Mouse (Mus musculus) left cerebral cortex, postnatal 25 days (tissue): ENCODE data around the gene Tpk1. TPM values are rescaled to one million over a fixed set of nuclear protein-coding genes. Genes with fewer than 3 reads are reported as not detected.

Experiments used
- DNase-seq, 2 experiments: peaks; one replicate each; pipeline ENCODE4 v3.0.0; 2022; ENCODE audit warnings: low spot score in 2 of 2, mixed read lengths in 1 of 2
- intact Hi-C: fragments of 180-260 bp; cut with DNase I; formaldehyde crosslinking; loops from one replicate; pipeline ENCODE4 v1.15.1; 2025
- total RNA-seq, 2 experiments: library from RNA; stranded (reverse); gene quantifications; 2 replicates each; pipeline ENCODE4 v1.2.3; 2021

The Tpk1 gene
- total RNA-seq, 2 experiments from 2014 or later: 3.1 to 4.2 TPM

DNA sequence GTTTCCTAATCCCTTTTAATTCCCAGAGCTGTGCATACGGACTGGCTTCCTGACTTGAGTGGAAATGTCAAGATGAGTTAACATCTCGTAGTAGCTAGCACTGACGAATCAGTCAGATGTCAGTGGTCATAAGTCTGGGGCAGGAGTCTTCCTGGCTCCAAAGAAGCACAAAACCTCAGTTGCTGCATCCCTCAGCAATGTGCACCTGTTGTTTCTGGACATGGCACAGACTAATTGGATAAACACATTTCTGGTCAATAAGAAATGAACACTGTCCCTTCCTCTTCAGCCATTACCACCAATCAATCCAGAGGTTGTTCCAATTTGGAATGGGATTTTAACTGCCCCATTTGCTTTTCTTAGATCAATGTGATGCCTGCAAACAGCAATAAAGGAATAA, 281.2 kb downstream of the Tpk1 start:
- intact Hi-C loops: no loop called here
- no peak for DNase-seq

DNA sequence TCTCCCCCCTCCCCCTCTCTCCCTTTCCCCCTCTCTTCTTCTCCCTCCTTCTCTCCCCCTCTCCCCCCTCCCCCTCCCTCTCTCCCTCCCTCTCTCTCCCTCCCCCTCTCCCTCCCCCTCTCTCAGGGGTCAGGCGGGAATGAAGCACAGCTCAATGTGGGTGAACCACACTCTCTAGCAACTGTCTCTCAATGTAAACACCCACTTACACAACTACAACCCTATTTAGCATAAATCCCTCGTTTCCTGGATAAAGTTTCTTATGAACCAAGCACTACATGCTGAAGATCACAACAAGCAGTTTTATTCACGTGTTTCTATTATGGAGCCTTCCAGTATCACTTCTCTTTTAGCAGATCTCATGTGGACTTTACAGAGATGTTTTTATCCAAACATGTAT, 281.8 kb downstream of the Tpk1 start:
- DNase-seq: no peak
- intact Hi-C loops: no loop called here

DNA sequence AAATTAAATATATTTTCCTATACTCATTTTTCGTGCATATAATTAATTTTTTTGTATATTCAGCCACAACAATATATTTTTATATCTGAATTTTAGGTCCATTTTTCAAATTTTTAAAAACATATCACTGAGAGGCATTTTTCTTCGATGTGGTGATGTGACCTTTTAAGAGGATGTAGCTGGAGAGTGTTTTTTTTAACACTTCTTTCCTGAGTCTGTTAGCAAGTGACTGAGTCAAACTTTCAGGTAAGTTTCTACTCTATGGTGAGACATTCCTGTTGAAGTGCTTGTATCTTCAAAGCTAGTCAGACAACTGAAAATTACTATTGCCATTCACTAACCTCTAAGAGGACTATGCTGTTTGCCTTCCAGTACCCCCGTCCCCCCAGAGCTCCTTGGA, 283.3 kb downstream of the Tpk1 start:
- no peak for DNase-seq
- intact Hi-C loops: no loop called here

- intact Hi-C loops: no loop called here
- no peak for DNase-seq
Measured at GRCm38 (mm10) chr6:43382284-43382683, 283.8 kb downstream of the Tpk1 start.

- intact Hi-C loops: no loop called here
- no peak for DNase-seq
Measured at GRCm38 (mm10) chr6:43373206-43373605, 292.9 kb downstream of the Tpk1 start.

DNA sequence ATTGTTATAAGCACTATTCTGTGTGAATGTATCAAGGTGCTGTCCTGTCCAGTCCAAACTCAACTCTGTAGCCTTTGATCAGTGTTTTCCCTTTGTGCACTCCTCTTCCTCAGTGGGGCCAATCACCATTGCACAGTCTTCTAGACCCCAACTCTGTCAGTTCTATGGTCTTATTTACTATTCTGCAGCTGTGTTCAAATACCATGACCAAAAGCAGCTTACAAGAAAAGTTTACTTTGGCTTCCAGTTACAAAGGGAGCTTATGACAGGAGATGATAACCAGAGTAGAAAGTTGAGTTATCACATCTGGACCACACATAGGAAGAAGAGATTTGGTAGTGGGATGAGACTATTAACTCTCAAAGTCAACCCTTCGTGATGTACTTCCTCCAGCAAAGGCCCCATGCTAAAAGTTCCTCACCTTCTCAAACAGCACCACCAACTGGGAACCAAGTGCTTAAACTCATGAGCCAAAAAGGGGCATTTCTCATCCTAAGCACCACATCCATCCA, 298.6 kb downstream of the Tpk1 start:
- intact Hi-C loops: no loop called here
- no peak for DNase-seq

GRCm38 (mm10) chr6:43366952-43367351, 299.1 kb downstream of the Tpk1 start:
- intact Hi-C loops: no loop called here
- peak; percentile 7 to 8 for DNase-seq

DNA sequence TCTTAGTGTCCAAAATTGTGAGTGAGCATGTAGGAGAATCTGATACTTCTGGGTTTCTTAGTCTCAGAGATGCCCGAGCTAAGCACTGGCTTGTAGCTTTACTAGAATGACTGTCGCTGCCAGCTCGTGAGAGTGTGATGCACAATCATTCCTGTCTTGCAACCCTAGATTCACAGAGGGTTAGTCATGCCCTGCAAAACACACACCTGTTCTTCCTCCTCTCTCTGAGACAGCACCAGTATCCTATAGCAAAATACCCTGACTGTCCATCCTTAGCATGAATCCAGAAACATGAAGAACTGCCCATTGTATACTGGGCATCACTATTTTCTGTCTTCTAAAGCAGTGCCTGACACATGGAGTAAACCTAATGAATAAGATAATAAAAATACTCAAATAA, 302.2 kb downstream of the Tpk1 start:
- intact Hi-C loops: no loop called here

GRCm38 (mm10) chr6:43363291-43363820, 302.7 kb downstream of the Tpk1 start:
- peak in 1 of 2 experiments; percentile 43 for DNase-seq
- intact Hi-C loops: no loop called here

More for the DNA sequence above, 302.2 kb downstream of the Tpk1 start:
- DNase-seq: no peak

DNA sequence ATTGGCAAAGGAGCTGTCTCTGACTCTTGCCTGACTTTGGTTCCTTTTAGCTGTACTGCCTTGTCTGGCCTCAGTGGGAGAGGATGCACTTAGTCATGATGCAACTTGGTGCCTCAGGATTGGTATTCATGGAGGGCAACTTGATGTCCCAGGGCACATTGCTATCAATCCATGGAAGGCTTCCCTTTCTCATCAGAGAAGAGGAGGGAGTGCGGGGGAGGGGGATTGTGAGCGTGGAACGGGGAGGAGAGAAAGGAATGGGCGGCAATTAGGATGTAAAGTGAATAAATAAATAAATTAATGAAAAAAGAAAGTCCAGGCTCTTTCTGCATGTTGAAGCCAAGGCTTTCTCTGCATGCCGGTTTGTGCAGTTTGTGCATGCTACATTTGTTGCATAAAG, 304.8 kb downstream of the Tpk1 start:
- intact Hi-C loops: no loop called here

GRCm38 (mm10) chr6:43360214-43360613, 305.9 kb downstream of the Tpk1 start:
- DNase-seq: no peak
- intact Hi-C loops: no loop called here

More for the DNA sequence above, 304.8 kb downstream of the Tpk1 start:
- no peak for DNase-seq

DNA sequence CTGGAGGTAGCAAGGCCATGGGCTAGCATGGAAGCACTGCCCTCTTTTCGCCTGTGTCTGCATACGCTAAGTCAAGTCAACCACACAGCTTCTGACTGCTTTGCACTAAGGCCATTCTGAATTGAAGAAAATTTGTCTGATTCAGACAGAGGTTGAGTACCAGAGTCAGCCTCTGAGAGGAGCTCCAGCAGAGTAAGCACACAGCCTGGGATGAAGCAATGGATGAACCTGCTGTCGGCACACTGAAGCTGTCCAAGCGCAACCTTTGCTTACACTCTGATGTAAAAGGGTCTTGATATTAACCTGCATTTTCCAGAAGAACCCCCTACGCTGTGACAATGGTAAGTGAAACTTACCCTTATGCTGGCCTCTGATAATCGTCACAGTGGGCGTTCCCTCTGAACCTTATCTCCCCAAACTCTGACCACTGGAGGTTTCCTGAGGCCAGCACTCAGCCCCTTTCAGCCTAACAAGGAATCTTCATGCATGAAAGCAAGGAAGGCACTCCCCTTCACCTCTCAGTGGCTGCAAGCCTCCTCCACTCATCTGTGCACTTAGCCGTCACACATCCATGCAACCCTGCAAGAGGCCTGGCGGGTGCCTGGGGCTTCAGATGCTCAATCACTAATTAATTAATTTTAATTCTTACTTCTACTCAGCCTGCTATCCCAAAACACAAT, 311.4 kb downstream of the Tpk1 start:
- no peak for DNase-seq
- intact Hi-C loops: no loop called here

GRCm38 (mm10) chr6:43353446-43353845, 312.6 kb downstream of the Tpk1 start:
- DNase-seq: no peak

GRCm38 (mm10) chr6:43349083-43349482, 317.0 kb downstream of the Tpk1 start:
- intact Hi-C loops: no loop called here
- no peak for DNase-seq

More at GRCm38 (mm10) chr6:43353446-43353845, 312.6 kb downstream of the Tpk1 start:
- intact Hi-C loops: no loop called here

GRCm38 (mm10) chr6:43347637-43348036, 318.4 kb downstream of the Tpk1 start:
- DNase-seq: peak in 1 of 2 experiments; percentile 28

DNA sequence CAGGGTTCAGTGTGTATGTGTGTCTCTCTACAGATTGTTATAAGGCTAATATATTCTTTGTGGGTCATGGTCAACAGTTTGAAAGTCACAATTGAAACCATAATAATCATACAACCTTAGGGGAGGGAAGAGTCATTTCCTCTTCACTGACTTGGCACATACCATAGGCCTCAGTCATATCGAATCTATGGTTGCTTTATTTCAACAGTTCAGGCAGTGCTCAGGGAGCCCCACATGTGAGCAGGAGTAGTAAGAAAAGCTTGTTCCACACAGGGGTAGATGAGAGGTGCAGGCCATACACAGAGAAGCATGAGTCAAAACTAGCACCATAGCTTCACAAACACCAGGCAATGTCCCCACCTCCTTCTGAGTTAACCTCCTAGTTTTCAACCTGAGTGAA, 323.1 kb downstream of the Tpk1 start:
- intact Hi-C loops: no loop called here
- DNase-seq: no peak

More at GRCm38 (mm10) chr6:43347637-43348036, 318.4 kb downstream of the Tpk1 start:
- intact Hi-C loops: no loop called here

DNA sequence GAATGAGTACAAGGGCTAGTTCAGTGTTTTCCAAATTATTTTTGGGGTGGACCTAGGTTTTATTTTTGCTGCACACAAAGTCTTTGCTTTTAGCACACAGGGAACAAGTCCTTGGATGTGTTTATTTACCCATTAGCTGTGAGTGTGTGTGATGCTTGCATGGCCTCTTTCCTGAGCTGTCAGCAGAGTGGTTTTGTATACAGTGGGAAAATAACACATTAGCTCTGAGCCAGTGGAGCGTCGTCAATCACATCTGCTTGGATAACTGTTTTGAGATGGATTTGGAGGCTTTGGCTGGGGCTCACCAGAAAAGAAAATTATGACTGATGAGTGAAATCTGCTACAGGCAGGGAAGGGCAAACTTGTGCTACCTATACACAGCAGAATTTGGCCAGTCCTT, 323.7 kb downstream of the Tpk1 start:
- DNase-seq: no peak
- intact Hi-C loops: no loop called here

DNA sequence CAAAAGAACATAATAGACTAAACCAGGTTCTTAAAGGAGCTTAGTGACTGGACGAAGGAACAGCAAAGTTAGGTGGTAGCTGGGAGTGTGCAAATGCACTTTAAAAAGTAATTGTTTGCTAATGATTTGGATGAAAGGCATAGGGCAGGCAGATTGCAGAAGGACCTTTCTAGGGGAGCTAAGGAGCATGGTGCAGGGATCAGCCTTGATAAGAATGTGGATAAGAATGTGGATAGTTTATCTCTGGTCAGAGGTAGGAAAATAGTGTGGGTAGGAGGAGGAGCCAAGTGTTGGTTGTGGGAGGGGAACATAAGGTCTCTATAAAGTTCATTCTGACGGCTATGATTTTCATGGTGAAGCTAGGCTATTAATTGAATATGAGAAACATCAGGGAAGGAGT, 327.3 kb downstream of the Tpk1 start:
- no peak for DNase-seq
- intact Hi-C loops: loop anchor here (10.0 kb wide), 1 partner anchor 84 kb away; no protein-coding TSS in a partner anchor

GRCm38 (mm10) chr6:43337491-43337961, 328.6 kb downstream of the Tpk1 start:
- intact Hi-C loops: loop anchor here (10.0 kb wide), 1 partner anchor 83 kb away; no protein-coding TSS in a partner anchor
- no peak for DNase-seq

GRCm38 (mm10) chr6:43335619-43336234, 330.4 kb downstream of the Tpk1 start:
- intact Hi-C loops: loop anchor here (10.0 kb wide), 1 partner anchor 81 kb away; no protein-coding TSS in a partner anchor
- peak; percentile 28 to 39 for DNase-seq
